Mouse (Mus musculus) hindbrain, embryonic 13.5 days (tissue): Measurements from ENCODE around the gene Tmem86a. TPM values are rescaled to one million over a fixed set of nuclear protein-coding genes. Genes with fewer than 3 reads are reported as not detected.

Experiments
- ATAC-seq: fragments of 200-750 bp; cut with Nextera tagmentation; 2 replicates; pipeline ENCODE4 v1.8.0; 2017; ENCODE audit warnings: moderate TSS enrichment; ENCODE audit not compliant: low FRiP score
- H3K27ac ChIP-seq: fragments of 300-500 bp; sonication (generic); 2 replicates; pipeline ENCODE4 v1.5.1; 2015; ENCODE audit warnings: inconsistent platforms, mild to moderate bottlenecking, moderate library complexity
- H3K27me3 ChIP-seq: fragments of 300-500 bp; sonication (generic); 2 replicates; pipeline ENCODE4 v1.6.1; 2015; ENCODE audit warnings: mild to moderate bottlenecking, inconsistent platforms
- H3K36me3 ChIP-seq: fragments of 300-500 bp; sonication (generic); 2 replicates; pipeline ENCODE4 v1.6.1; 2015; ENCODE audit warnings: mild to moderate bottlenecking, inconsistent platforms
- H3K4me1 ChIP-seq: fragments of 300-500 bp; sonication (generic); replicated peaks from 2 replicates; pipeline ENCODE4 v1.6.1; 2015; ENCODE audit warnings: inconsistent platforms
- H3K4me2 ChIP-seq: fragments of 300-500 bp; sonication (generic); 2 replicates; pipeline ENCODE4 v1.6.1; 2015; ENCODE audit warnings: inconsistent platforms, mild to moderate bottlenecking, moderate library complexity
- H3K4me3 ChIP-seq: fragments of 300-500 bp; sonication (generic); 2 replicates; pipeline ENCODE4 v1.5.1; 2015; ENCODE audit warnings: mild to moderate bottlenecking, inconsistent platforms
- H3K9ac ChIP-seq: fragments of 300-500 bp; sonication (generic); 2 replicates; pipeline ENCODE4 v1.6.1; 2015; ENCODE audit warnings: mild to moderate bottlenecking, inconsistent platforms
- H3K9me3 ChIP-seq: fragments of 300-500 bp; sonication (generic); 2 replicates; pipeline ENCODE4 v1.6.1; 2016; ENCODE audit warnings: inconsistent platforms
- WGBS: fragments of 180-500 bp; shearing (Covaris S2); methylation state at CpG from one replicate; pipeline ENCODE4 v1.1.7; 2015; 5-methylcytosine and 5-hydroxymethylcytosine counted together
- polyA plus RNA-seq: library from polyadenylated mRNA; unstranded; fragments of >200 nt; fragmentation: Nextera tagmentation; extraction: Ambion mirVana; gene quantifications from 2 replicates; pipeline ENCODE4 v1.2.1, GENCODE M21; 2015

Gene Tmem86a
- 24.4 and 27.1 TPM in 2 replicates for polyA plus RNA-seq

DNA sequence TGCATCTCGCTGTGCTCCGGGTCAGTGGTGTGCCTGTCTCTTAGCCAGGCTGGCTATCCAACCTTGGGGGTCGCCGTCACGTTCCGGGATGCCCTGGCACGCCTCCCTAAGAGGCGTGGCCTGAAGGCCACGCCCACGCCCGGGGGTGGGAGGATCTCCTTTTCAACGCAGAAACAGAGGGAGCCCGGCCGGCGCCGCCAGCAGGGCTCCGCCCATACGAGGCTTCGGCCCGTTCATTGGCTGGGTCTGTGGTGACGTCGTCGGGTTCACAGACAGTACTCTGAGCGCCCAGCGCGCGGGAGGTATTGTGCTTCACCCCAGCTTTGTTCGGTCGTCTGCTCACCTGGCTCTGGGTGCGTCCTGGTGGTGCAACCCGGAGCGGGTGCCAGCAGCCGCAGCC lies at the start of gene Tmem86a:
Gene Tmem86a, plus strand, starts transcription at position 236 of the 400 bp plus-strand sequence.
- peak within 1 kb of the TSS; percentile 82 for H3K4me3 ChIP-seq
- H3K4me2 ChIP-seq: peak within 1 kb of the TSS; percentile 81
- 0% methylated on average over 33 of the region's 33 CpGs for WGBS
- ATAC-seq: peak; percentile 99
- H3K27me3 ChIP-seq: peaks cover 12% of the 10 kb centered on the region
- H3K27ac ChIP-seq: peak within 1 kb of the TSS; percentile 97
- peaks cover 15% of the 10 kb centered on the region for H3K36me3 ChIP-seq
- H3K9me3 ChIP-seq: no peaks in the 10 kb centered on the region
- H3K4me1 ChIP-seq: peaks cover 27% of the 10 kb centered on the region
- peak within 1 kb of the TSS; percentile 90 for H3K9ac ChIP-seq

- Histone ChIP-seq H3K4me2 (no peak overlapping the region), H3K4me3 (no peak overlapping the region), H3K4me1 (peaks cover 44% of the 10 kb centered on the region), H3K27ac (no peak overlapping the region), H3K9ac (0 out of 2 replicates have a peak overlapping the region, but pooled peaks have one; percentile 2), H3K27me3 (no peaks in the 10 kb centered on the region), H3K9me3 (no peaks in the 10 kb centered on the region), H3K36me3 (peaks cover 32% of the 10 kb centered on the region)
- ATAC-seq: peak; percentile 82
- WGBS: 44% methylated on average over 3 of the region's 3 CpGs
These were observed 49.8 kb upstream of the Tmem86a start for GRCm38 (mm10) chr7:47000644-47000983.

DNA sequence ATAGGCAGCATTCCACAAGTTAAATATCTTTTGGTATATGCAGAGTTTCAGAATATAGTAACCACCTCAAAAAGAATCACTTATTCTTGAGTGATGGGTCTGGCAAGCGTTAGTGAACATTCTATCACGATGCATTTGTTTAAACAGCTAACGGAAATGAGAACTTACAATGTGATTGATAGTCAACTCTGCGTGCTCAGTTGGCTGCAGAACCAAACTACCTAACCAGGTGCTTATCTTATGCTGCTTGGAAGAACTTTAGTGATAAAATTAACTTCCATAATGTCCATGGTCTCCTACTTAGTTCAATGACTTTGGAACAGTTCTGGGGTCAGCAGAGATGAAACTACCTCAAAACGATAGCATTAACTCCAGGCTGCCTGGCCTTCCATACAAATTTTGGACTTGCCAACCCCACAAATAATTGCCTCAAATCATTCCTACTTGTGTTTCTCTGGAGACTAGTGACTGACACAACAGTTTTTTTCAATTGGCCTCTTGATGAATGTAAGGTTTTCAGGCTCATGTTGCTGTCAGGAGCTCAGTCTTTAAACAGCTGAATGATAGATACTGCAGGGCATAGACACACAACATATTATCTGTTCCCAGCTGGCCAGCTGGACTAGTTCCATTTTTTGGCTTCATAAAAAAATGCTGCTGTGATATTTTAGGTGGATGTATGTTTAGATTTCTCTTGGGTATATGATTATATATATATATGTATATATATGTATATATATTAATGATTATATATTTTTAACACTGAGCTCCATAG lies 49.1 kb upstream of the Tmem86a start:
- Histone ChIP-seq H3K4me1 (peaks cover 45% of the 10 kb centered on the region), H3K9me3 (no peaks in the 10 kb centered on the region), H3K4me3 (no peak overlapping the region), H3K9ac (no peak overlapping the region), H3K27me3 (no peaks in the 10 kb centered on the region), H3K27ac (no peak overlapping the region), H3K4me2 (no peak overlapping the region), H3K36me3 (peaks cover 26% of the 10 kb centered on the region)
- WGBS: 84% methylated on average over 5 of the region's 5 CpGs
- ATAC-seq: no peak

- H3K9me3 ChIP-seq: no peaks in the 10 kb centered on the region
- H3K27ac ChIP-seq: no peak overlapping the region
- 67% methylated on average over 4 of the region's 4 CpGs for WGBS
- peaks cover 48% of the 10 kb centered on the region for H3K4me1 ChIP-seq
- peaks cover 24% of the 10 kb centered on the region for H3K36me3 ChIP-seq
- ATAC-seq: no peak
- no peak overlapping the region for H3K4me2 ChIP-seq
- no peak overlapping the region for H3K4me3 ChIP-seq
- H3K27me3 ChIP-seq: no peaks in the 10 kb centered on the region
- peak overlapping the region; percentile 29; the same call in 1 of the 2 replicates for H3K9ac ChIP-seq
These were observed 48.5 kb upstream of the Tmem86a start for GRCm38 (mm10) chr7:47001900-47002275.

GRCm38 (mm10) chr7:47003411-47004115 lies 46.8 kb upstream of the Tmem86a start:
- no peak overlapping the region for H3K4me3 ChIP-seq
- 28% methylated on average over 3 of the region's 3 CpGs for WGBS
- H3K9me3 ChIP-seq: no peaks in the 10 kb centered on the region
- peaks cover 56% of the 10 kb centered on the region for H3K4me1 ChIP-seq
- no peak for ATAC-seq
- peak overlapping the region; percentile 43; the same call in 1 of the 2 replicates for H3K9ac ChIP-seq
- no peaks in the 10 kb centered on the region for H3K27me3 ChIP-seq
- H3K4me2 ChIP-seq: no peak overlapping the region
- peaks cover 7% of the 10 kb centered on the region for H3K36me3 ChIP-seq
- H3K27ac ChIP-seq: peak overlapping the region; percentile 20

- H3K27ac ChIP-seq: peak overlapping the region; percentile 89
- H3K36me3 ChIP-seq: no peaks in the 10 kb centered on the region
- no peaks in the 10 kb centered on the region for H3K27me3 ChIP-seq
- peaks cover 51% of the 10 kb centered on the region for H3K4me1 ChIP-seq
- WGBS: 27% methylated on average over 21 of the region's 21 CpGs
- ATAC-seq: no peak
- peak overlapping the region; percentile 91 for H3K4me2 ChIP-seq
- peak overlapping the region; percentile 68 for H3K4me3 ChIP-seq
- peak overlapping the region; percentile 82 for H3K9ac ChIP-seq
- no peaks in the 10 kb centered on the region for H3K9me3 ChIP-seq
These were observed 43.2 kb upstream of the Tmem86a start for GRCm38 (mm10) chr7:47007109-47007780.

DNA sequence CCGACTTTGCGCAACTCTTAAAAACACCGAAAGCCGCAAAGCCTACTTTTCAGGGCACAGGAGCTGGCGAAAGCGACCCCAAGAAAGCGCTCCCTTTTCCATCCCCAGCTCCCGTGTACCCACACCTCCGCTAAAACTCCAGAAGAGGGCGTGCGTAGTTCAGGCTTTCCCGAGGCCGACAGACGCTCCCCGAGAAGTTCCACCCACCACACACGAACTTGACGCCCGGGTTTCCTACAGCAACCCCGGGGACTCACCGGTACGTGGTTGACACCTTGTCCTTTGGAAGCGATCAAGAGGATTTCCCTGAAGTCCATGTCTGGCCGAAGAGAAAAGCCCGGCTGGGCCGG lies 42.6 kb upstream of the Tmem86a start:
- WGBS: 0% methylated on average over 25 of the region's 25 CpGs
- Histone ChIP-seq H3K36me3 (no peaks in the 10 kb centered on the region), H3K9ac (peak overlapping the region; percentile 82), H3K4me1 (peaks cover 45% of the 10 kb centered on the region), H3K27ac (peak overlapping the region; percentile 89), H3K4me2 (peak overlapping the region; percentile 91), H3K27me3 (no peaks in the 10 kb centered on the region), H3K4me3 (peak overlapping the region; percentile 68), H3K9me3 (no peaks in the 10 kb centered on the region)
- ATAC-seq: peak; percentile 67

DNA sequence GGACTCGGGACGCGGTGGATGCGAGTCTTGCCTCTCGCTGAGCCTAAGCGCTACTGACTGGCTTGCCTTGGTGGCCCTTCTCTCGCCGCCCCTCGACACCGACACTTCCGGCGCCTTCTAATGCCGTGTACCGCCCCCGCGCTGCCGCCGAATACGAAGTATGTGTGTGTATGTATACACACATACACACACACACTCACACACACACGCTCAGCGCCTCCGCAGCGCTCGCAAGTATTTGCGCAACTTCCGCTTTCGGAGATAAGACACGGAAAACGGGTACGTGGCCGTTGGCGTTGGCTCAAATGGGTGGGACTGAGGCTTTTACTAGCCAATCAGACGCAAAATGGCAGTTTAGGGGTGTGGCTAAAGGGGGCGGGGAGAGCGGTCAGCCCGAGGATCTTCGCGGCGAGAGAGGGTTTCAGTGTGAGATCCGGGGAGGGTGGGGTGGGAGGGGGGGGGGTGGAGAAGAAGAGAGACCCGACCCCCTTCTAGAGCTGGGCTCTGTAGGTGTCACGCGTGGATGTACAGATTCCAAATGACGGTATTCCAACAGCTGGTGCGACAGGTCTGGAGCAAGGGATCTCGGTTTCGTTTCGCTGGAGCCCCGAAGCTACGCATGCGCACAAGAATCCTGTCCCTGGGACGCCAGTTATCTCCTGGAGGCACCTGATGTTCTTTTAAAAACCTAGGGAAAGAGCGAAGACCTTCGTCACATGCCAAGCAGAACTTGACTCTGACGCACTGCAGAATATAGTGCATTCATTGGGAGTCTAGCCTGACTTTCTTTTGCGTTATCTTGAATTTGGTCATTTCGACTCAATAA lies 42.0 kb upstream of the Tmem86a start, which contains the start of gene Spty2d1:
Gene Spty2d1, minus strand, starts transcription at position 244 of the 826 bp plus-strand sequence.
- 2% methylated on average over 57 of the region's 57 CpGs for whole genome bisulfite sequencing
- Histone ChIP-seq H3K4me1 (peaks cover 39% of the 10 kb centered on the region), H3K9me3 (no peaks in the 10 kb centered on the region), H3K9ac (peak within 1 kb of the TSS; percentile 82), H3K36me3 (no peaks in the 10 kb centered on the region), H3K4me3 (peak within 1 kb of the TSS; percentile 68), H3K4me2 (peak within 1 kb of the TSS; percentile 91), H3K27ac (peak within 1 kb of the TSS; percentile 89), H3K27me3 (no peaks in the 10 kb centered on the region)
- ATAC-seq: peak; percentile 97

- H3K4me2 ChIP-seq: no peak overlapping the region
- no peak for ATAC-seq
- no peak overlapping the region for H3K4me3 ChIP-seq
- H3K27ac ChIP-seq: no peak overlapping the region
- no peak overlapping the region for H3K9ac ChIP-seq
- H3K27me3 ChIP-seq: no peaks in the 10 kb centered on the region
- WGBS: 55% methylated on average over 9 of the region's 9 CpGs
- peaks cover 24% of the 10 kb centered on the region for H3K4me1 ChIP-seq
- no peaks in the 10 kb centered on the region for H3K36me3 ChIP-seq
- H3K9me3 ChIP-seq: no peaks in the 10 kb centered on the region
These were observed 37.2 kb upstream of the Tmem86a start for GRCm38 (mm10) chr7:47013131-47013767.

- no peaks in the 10 kb centered on the region for H3K9me3 ChIP-seq
- 0 out of 2 replicates have a peak overlapping the region, but pooled peaks have one; percentile 48 for H3K27ac ChIP-seq
- H3K9ac ChIP-seq: no peak overlapping the region
- 54% methylated on average over 10 of the region's 11 CpGs for WGBS
- H3K4me1 ChIP-seq: peaks cover 14% of the 10 kb centered on the region
- no peak overlapping the region for H3K4me3 ChIP-seq
- no peak overlapping the region for H3K4me2 ChIP-seq
- no peak for ATAC-seq
- no peaks in the 10 kb centered on the region for H3K36me3 ChIP-seq
- H3K27me3 ChIP-seq: no peaks in the 10 kb centered on the region
These were observed 35.6 kb upstream of the Tmem86a start for GRCm38 (mm10) chr7:47014564-47015389.
